Mouse (Mus musculus) cortical plate, adult 2 months (tissue): Measurements from ENCODE around the gene Gm28557.

ENCODE experiments used
- CTCF ChIP-seq: fragments of 200-500 bp; IDR thresholded peaks from 2 replicates; pipeline ENCODE4 v1.5.1; 2011; ENCODE audit warnings: mild to moderate bottlenecking, control low read depth, low read length; ENCODE audit not compliant: insufficient read depth; ENCODE audit errors: extremely low read depth
- POLR2A ChIP-seq: fragments of 200-500 bp; IDR thresholded peaks from 2 replicates; pipeline ENCODE4 v1.6.1; 2011; ENCODE audit warnings: mild to moderate bottlenecking, low read length, control low read depth; ENCODE audit not compliant: insufficient read depth; ENCODE audit errors: extremely low read depth

DNA sequence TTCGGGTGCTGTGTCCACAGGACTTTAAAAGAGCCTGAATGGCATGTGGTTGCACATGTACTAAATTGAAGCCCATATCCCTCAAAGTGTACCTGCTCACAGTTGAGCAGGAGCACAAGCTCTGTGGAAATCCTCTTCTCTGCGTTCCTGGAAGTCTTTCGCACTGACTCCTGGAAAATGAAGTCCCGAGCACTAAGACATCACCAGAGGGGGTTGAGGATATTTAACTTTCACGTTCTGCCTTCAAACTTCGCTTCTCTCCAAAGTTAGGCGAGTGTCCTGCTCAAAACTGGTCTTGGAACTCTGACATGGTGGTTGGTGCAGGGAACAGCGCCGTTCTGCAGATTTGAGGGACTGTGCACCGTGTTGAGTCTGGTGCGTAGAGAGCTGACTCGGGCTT lies 3.7 kb upstream of the Gm28557 start:
- TF ChIP-seq CTCF (no peak), POLR2A (no peak)
